Mouse (Mus musculus) forebrain, embryonic 14.5 days (tissue): Measurements from ENCODE around the gene Tmem170b. TPM values are rescaled to one million over a fixed set of nuclear protein-coding genes. Genes with fewer than 3 reads are reported as not detected.
A peak's percentile ranks its signal among the peaks of the same experiment; 100 is the strongest.

Source experiments
- ATAC-seq: fragments of 200-750 bp; cut with Nextera tagmentation; 2 replicates; pipeline ENCODE4 v1.8.0; 2017; ENCODE audit warnings: mild to moderate bottlenecking, moderate library complexity
- DNase-seq: peaks from one replicate; pipeline ENCODE4 v3.0.0-alpha.2; 2015; ENCODE audit warnings: low spot score
- H3K27ac ChIP-seq: fragments of 300-500 bp; sonication (generic); 2 replicates; pipeline ENCODE4 v1.5.1; 2014; ENCODE audit warnings: low read depth, mild to moderate bottlenecking, control low read depth, low read length, moderate library complexity
- H3K27me3 ChIP-seq: fragments of 300-500 bp; sonication (generic); replicated peaks from 2 replicates; pipeline ENCODE4 v1.6.1; 2014; ENCODE audit warnings: low read length, control low read depth, mixed read lengths; ENCODE audit not compliant: control insufficient read depth, insufficient read depth
- H3K36me3 ChIP-seq: fragments of 300-500 bp; sonication (generic); 2 replicates; pipeline ENCODE4 v1.6.1; 2014; ENCODE audit warnings: low read length, control low read depth; ENCODE audit not compliant: control insufficient read depth, insufficient read depth
- H3K4me1 ChIP-seq: fragments of 300-500 bp; sonication (generic); 2 replicates; pipeline ENCODE4 v1.6.1; 2014; ENCODE audit warnings: antibody characterized with exemption, low read length, control low read depth; ENCODE audit not compliant: control insufficient read depth, insufficient read depth
- H3K4me2 ChIP-seq: fragments of 300-500 bp; sonication (generic); 2 replicates; pipeline ENCODE4 v1.6.1; 2014; ENCODE audit warnings: mild to moderate bottlenecking, control low read depth, low read length
- H3K4me3 ChIP-seq: fragments of 300-500 bp; sonication (generic); 2 replicates; pipeline ENCODE4 v1.5.1; 2014; ENCODE audit warnings: low read depth, low read length, control low read depth
- H3K9ac ChIP-seq: fragments of 300-500 bp; sonication (generic); 2 replicates; pipeline ENCODE4 v1.6.1; 2014; ENCODE audit warnings: mild to moderate bottlenecking, low read length, control low read depth, moderate library complexity
- H3K9me3 ChIP-seq: fragments of 300-500 bp; sonication (generic); replicated peaks from 2 replicates; pipeline ENCODE4 v1.6.1; 2016; ENCODE audit warnings: low read length, control low read depth, mixed read lengths; ENCODE audit not compliant: control insufficient read depth
- WGBS: fragments of 180-500 bp; shearing (Covaris S2); extraction: QIAGEN DNeasy Blood & Tissue Kit; methylation state at CpG from one replicate; pipeline ENCODE4 v1.1.7; 2014; 5-methylcytosine and 5-hydroxymethylcytosine counted together
- polyA plus RNA-seq: library from polyadenylated mRNA; unstranded; fragments of >200 nt; fragmentation: Nextera tagmentation; extraction: Ambion mirVana; gene quantifications from 2 replicates; pipeline ENCODE4 v1.2.1, GENCODE M21; 2014

Gene Tmem170b
- polyA plus RNA-seq, 1 experiment from 2014 or later = 32.5 TPM

GRCm38 (mm10) chr13:41627277-41627916 is 21.7 kb downstream of the Tmem170b start:
- H3K27ac ChIP-seq = no peak overlapping the region
- 61% methylated on average over 3 of the region's 3 CpGs for WGBS
- no peaks in the 10 kb centered on the region for H3K27me3 ChIP-seq
- H3K4me1 ChIP-seq = peaks cover 9% of the 10 kb centered on the region; the same call in 1 of the 2 replicates
- H3K36me3 ChIP-seq = peaks cover 10% of the 10 kb centered on the region; the same call in 1 of the 2 replicates
- no peak for ATAC-seq
- no peak overlapping the region for H3K4me3 ChIP-seq
- no peak for DNase-seq
- H3K9me3 ChIP-seq = no peaks in the 10 kb centered on the region
- H3K4me2 ChIP-seq = no peak overlapping the region
- no peak overlapping the region for H3K9ac ChIP-seq

DNA sequence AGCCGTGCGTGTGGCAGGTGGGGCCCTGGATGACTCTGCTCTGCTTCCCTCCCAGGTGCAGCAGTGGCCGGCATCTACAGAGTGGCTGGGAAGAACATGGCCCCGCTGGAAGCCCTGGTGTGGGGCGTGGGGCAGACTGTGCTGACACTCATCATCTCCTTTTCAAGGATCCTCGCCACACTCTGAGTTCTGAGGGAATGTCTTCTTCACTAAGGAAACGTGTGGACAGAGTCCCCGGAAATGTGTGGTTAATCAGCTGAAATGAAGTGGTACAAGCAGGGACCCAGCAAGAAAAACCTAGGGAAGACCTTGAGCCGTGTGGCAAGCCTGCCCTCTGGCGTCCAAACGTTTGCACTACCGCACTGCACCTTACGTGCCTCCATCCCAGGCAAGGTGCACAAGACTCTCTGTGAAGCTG is 28.7 kb downstream of the Tmem170b start:
- DNase-seq (peak; percentile 69), ATAC-seq (peak; percentile 60; the same call in 1 of the 2 replicates)
- H3K36me3 ChIP-seq = peaks cover 19% of the 10 kb centered on the region; the same call in 1 of the 2 replicates
- 32% methylated on average over 13 of the region's 13 CpGs for WGBS
- H3K4me2 ChIP-seq = no peak overlapping the region
- H3K9me3 ChIP-seq = no peaks in the 10 kb centered on the region
- no peak overlapping the region for H3K4me3 ChIP-seq
- no peak overlapping the region for H3K9ac ChIP-seq
- H3K27me3 ChIP-seq = no peaks in the 10 kb centered on the region
- H3K4me1 ChIP-seq = no peaks in the 10 kb centered on the region
- H3K27ac ChIP-seq = no peak overlapping the region

DNA sequence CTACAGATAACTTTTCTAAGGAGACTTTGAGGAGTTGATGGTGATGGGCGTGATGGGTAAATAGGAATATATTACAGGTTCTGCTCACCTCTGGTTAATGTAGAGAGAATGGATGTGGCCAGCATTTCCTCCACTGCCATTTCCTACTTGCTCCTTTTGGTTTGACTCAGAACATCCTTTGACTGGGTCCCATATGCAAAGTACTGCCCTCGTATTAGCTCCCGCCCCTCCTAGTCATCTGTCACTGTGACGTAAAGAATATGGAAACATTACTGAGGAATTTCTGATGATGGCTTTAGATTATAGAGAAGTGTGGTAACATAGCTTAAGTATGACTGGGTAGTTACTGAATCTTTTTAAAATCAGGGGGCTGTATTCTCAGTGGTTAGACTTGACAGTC is 32.4 kb downstream of the Tmem170b start:
- Histone ChIP-seq H3K27ac (no peak overlapping the region), H3K36me3 (peaks cover 18% of the 10 kb centered on the region; the same call in 1 of the 2 replicates), H3K4me1 (no peaks in the 10 kb centered on the region), H3K9ac (no peak overlapping the region), H3K4me2 (no peak overlapping the region), H3K9me3 (no peaks in the 10 kb centered on the region), H3K27me3 (no peaks in the 10 kb centered on the region), H3K4me3 (no peak overlapping the region)
- WGBS = 96% methylated on average over 4 of the region's 4 CpGs
- DNase-seq (no peak), ATAC-seq (no peak)

- Histone ChIP-seq H3K4me2 (no peak overlapping the region), H3K9ac (no peak overlapping the region), H3K36me3 (peaks cover 7% of the 10 kb centered on the region; the same call in 1 of the 2 replicates), H3K27ac (no peak overlapping the region), H3K9me3 (no peaks in the 10 kb centered on the region), H3K27me3 (no peaks in the 10 kb centered on the region), H3K4me3 (no peak overlapping the region), H3K4me1 (peaks cover 6% of the 10 kb centered on the region)
- 27% methylated on average over 6 of the region's 6 CpGs for WGBS
- peak; percentile 35 for ATAC-seq
- peak; percentile 77 for DNase-seq
Observed at GRCm38 (mm10) chr13:41642851-41643250, 37.1 kb downstream of the Tmem170b start.

GRCm38 (mm10) chr13:41643798-41644197 is 38.1 kb downstream of the Tmem170b start:
- Histone ChIP-seq H3K4me2 (no peak overlapping the region), H3K27ac (no peak overlapping the region), H3K36me3 (peaks cover 7% of the 10 kb centered on the region; the same call in 1 of the 2 replicates), H3K4me1 (peaks cover 6% of the 10 kb centered on the region), H3K27me3 (no peaks in the 10 kb centered on the region), H3K4me3 (no peak overlapping the region), H3K9ac (no peak overlapping the region), H3K9me3 (no peaks in the 10 kb centered on the region)
- DNase-seq (no peak), ATAC-seq (peak; percentile 38; the same call in 1 of the 2 replicates)
- 79% methylated on average over 7 of the region's 7 CpGs for WGBS

- WGBS = 48% methylated on average over 10 of the region's 10 CpGs
- no peak; the same call in 1 of the 2 replicates for ATAC-seq
- Histone ChIP-seq H3K36me3 (no peaks in the 10 kb centered on the region), H3K27ac (no peak overlapping the region), H3K9ac (no peak overlapping the region), H3K27me3 (no peaks in the 10 kb centered on the region), H3K4me1 (peaks cover 6% of the 10 kb centered on the region), H3K4me3 (no peak overlapping the region), H3K9me3 (no peaks in the 10 kb centered on the region), H3K4me2 (no peak overlapping the region)
- DNase-seq = no peak
Observed at GRCm38 (mm10) chr13:41644591-41645482, 39.1 kb downstream of the Tmem170b start.

- H3K4me2 ChIP-seq = no peak overlapping the region
- peaks cover 6% of the 10 kb centered on the region for H3K4me1 ChIP-seq
- 79% methylated on average over 5 of the region's 5 CpGs for WGBS
- H3K9me3 ChIP-seq = no peaks in the 10 kb centered on the region
- H3K27ac ChIP-seq = no peak overlapping the region
- H3K36me3 ChIP-seq = no peaks in the 10 kb centered on the region
- H3K4me3 ChIP-seq = no peak overlapping the region
- no peaks in the 10 kb centered on the region for H3K27me3 ChIP-seq
- no peak overlapping the region for H3K9ac ChIP-seq
- DNase-seq (peak; percentile 16), ATAC-seq (no peak)
Observed at GRCm38 (mm10) chr13:41645483-41645859, 39.8 kb downstream of the Tmem170b start.

- Histone ChIP-seq H3K9me3 (no peaks in the 10 kb centered on the region), H3K4me3 (no peak overlapping the region), H3K4me1 (peaks cover 6% of the 10 kb centered on the region), H3K4me2 (no peak overlapping the region), H3K9ac (no peak overlapping the region), H3K36me3 (no peaks in the 10 kb centered on the region), H3K27me3 (no peaks in the 10 kb centered on the region), H3K27ac (no peak overlapping the region)
- WGBS = 93% methylated on average over 6 of the region's 6 CpGs
- ATAC-seq (no peak), DNase-seq (no peak)
Observed at GRCm38 (mm10) chr13:41647976-41648375, 42.3 kb downstream of the Tmem170b start.

DNA sequence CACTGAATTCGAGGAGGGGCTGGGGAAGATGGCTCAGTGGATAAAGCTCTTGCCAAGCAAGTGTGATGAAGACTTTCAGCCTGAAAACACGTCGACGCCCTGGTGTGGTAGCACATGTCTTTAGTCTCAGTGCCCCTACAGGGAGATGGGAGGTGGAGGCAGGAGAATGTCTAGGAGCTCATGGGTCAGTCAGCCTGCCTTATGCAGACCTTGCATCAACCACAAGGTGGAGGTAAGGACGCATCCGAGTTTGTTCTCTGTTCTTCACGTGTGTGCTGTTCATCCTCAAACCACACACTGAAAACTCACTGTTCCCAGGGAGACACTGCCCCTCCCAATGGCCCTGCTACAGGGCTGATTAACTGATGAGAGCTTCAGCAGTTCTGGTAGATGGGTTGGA is 45.0 kb downstream of the Tmem170b start:
- Histone ChIP-seq H3K4me3 (no peak overlapping the region), H3K9ac (no peak overlapping the region), H3K9me3 (no peaks in the 10 kb centered on the region), H3K4me1 (no peaks in the 10 kb centered on the region), H3K27ac (no peak overlapping the region), H3K4me2 (no peak overlapping the region), H3K27me3 (no peaks in the 10 kb centered on the region), H3K36me3 (no peaks in the 10 kb centered on the region)
- ATAC-seq = no peak
- no peak for DNase-seq
- WGBS = 81% methylated on average over 7 of the region's 7 CpGs
